Mouse (Mus musculus) kidney, adult 8-10 months (tissue): Measurements from ENCODE around the gene Mknk2.
A peak's percentile ranks its signal among the peaks of the same experiment; 100 is the strongest.

Experiments used
- DNase-seq, 2 experiments: peaks; one replicate each; pipeline ENCODE4 v3.0.0; 2022

The Mknk2 gene

GRCm38 (mm10) chr10:80669737-80670485 is 8.0 kb downstream of the Mknk2 start:
- peak; percentile 96 to 97 for DNase-seq

GRCm38 (mm10) chr10:80669018-80669417 is 8.9 kb downstream of the Mknk2 start:
- no peak for DNase-seq

- DNase-seq: peak; percentile 70 to 81
Measured at GRCm38 (mm10) chr10:80668614-80669013, 9.3 kb downstream of the Mknk2 start.

GRCm38 (mm10) chr10:80666837-80667412 is 11.0 kb downstream of the Mknk2 start:
- DNase-seq: no peak

GRCm38 (mm10) chr10:80665981-80666733 is 11.8 kb downstream of the Mknk2 start:
- no peak for DNase-seq

GRCm38 (mm10) chr10:80665459-80665858 is 12.5 kb downstream of the Mknk2 start:
- no peak for DNase-seq

GRCm38 (mm10) chr10:80665016-80665380 is 12.9 kb downstream of the Mknk2 start:
- peak; percentile 80 to 85 for DNase-seq

- peak; percentile 95 to 96 for DNase-seq
Measured at GRCm38 (mm10) chr10:80664197-80665015, 13.5 kb downstream of the Mknk2 start.

GRCm38 (mm10) chr10:80663485-80664196 is 14.3 kb downstream of the Mknk2 start:
- no peak for DNase-seq

GRCm38 (mm10) chr10:80661149-80661548 is 16.8 kb downstream of the Mknk2 start:
- peak; percentile 76 to 80 for DNase-seq

- peak; percentile 67 to 85 for DNase-seq
Measured at GRCm38 (mm10) chr10:80659213-80659612, 18.7 kb downstream of the Mknk2 start.

- no peak for DNase-seq
Measured at GRCm38 (mm10) chr10:80658841-80659202, 19.1 kb downstream of the Mknk2 start.

GRCm38 (mm10) chr10:80658194-80658840 is 19.6 kb downstream of the Mknk2 start:
- no peak for DNase-seq

- peak in 1 of 2 experiments; percentile 57 for DNase-seq
Measured at GRCm38 (mm10) chr10:80656863-80657623, 20.9 kb downstream of the Mknk2 start, which contains the start of gene Btbd2. Btbd2 (minus strand) TSS chr10:80657071.

GRCm38 (mm10) chr10:80656130-80656862 is 21.6 kb downstream of the Mknk2 start:
- peak; percentile 96 to 98 for DNase-seq

GRCm38 (mm10) chr10:80655406-80656129 is 22.3 kb downstream of the Mknk2 start:
- DNase-seq: no peak

- no peak for DNase-seq
Measured at GRCm38 (mm10) chr10:80654866-80655265, 23.0 kb downstream of the Mknk2 start.

GRCm38 (mm10) chr10:80653156-80653720 is 24.7 kb downstream of the Mknk2 start:
- no peak for DNase-seq

- DNase-seq: no peak
Measured at GRCm38 (mm10) chr10:80650392-80650791, 27.5 kb downstream of the Mknk2 start.
